Mouse (Mus musculus): ENCODE results near the gene Dkkl1. TPM values are rescaled to one million over a fixed set of nuclear protein-coding genes. Genes with fewer than 3 reads are reported as not detected.

Gene Dkkl1
- polyA plus RNA-seq (2012; rRNA removed; ENCODE audit: low replicate concordance), result 0.11 and 1.4 TPM in 2 replicates

DNA sequence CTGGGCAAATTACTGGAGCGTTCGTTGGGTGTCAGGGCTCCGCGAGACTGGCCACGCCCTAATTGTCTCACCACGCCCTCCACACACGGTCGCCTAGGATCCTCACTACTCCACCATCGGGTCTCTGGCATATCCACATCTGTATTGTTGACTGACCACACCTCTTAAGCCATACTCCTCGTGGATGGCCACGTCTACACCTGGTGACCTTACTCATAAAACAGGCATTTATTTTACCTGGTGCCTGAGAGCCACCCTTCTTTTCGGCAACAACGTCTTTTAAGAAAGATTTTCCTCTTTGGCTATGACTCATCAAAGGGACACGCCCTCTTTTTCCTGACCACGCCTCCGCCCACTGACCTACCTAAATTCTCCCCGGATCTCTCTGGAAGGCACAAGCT, at the start of gene Dkkl1:
Dkkl1 (minus strand) TSS at position 297 of the 401 bp plus-strand sequence.

DNA sequence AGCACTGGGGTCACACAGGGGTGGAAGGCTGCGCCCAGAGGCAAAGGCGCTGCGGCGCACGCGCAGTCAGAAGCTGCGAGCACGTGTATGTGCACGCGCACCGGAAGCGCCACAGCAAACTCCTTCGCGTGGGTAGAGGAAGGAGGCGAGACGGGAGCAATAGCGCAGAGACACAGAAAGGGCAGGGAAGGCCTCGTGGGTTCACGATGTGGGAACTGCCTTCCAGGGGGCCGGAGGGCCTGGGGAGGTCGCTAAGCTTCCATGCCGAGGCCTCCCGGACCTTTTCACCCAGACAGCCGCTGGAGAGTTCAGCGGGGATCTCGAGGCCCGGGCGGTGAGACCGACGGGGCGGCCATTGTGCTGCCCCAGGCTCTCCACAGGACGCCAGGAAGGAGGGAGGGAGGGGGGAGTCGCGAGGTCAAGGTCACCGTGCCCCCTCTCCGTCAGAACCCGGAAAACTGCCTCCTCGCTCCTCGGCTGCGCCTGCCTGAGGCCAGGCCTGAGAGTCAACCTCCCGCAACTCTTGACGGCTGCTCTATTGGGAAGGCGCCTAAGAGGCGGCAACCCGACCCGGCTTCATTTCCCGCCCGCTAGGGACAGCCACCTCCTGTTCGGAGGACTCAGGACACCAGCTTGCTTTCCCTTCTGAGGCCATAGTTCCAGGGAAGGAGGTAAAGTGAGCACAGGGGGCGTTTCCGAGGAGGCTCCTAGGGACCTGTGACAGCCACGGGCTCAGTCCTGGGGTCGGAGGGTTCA, 28.9 kb upstream of the Dkkl1 start, which contains the start of gene Slc6a16:
Slc6a16 (plus strand) TSS at position 453 of the 756 bp plus-strand sequence.

DNA sequence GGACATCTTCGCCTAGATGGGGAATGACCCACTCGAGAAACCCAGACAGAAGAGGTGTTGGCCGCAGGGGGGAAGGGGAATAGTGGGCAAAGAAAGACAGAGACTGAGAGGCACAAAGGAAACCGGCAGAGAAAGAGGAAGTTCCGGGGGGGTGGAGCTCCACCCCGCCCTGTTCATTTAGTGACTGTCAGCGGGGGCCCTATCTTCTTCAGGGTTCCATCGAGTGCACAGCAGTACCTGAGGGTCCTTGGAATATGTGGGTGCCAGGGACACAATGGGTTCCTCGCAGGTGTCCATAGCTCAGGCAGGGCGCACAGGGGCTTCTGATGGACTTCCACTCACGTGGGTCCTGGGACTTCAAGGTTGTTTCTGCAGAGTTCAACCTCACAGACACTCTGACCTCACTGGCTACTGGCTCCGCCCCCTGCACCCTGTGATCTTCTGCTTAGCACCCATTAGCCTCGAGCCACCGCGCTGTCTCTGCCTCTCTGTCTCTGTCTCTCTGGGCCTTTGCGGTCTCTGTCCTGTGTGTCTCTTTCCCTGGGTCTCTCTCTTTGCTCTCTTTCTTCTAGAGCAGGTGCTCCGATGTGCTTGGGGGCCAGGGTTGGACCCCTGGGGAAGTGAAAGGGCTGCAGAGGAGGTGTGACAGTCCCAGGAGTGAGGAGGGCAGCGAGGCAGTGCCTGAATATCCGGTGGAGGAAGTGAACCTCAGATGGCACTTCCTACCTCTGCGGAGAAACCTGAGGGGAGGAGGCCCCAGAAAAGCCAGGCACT, 27.0 kb upstream of the Dkkl1 start, which contains the start of gene Cd37:
Cd37 (minus strand) TSS at position 393 of the 774 bp plus-strand sequence.

DNA sequence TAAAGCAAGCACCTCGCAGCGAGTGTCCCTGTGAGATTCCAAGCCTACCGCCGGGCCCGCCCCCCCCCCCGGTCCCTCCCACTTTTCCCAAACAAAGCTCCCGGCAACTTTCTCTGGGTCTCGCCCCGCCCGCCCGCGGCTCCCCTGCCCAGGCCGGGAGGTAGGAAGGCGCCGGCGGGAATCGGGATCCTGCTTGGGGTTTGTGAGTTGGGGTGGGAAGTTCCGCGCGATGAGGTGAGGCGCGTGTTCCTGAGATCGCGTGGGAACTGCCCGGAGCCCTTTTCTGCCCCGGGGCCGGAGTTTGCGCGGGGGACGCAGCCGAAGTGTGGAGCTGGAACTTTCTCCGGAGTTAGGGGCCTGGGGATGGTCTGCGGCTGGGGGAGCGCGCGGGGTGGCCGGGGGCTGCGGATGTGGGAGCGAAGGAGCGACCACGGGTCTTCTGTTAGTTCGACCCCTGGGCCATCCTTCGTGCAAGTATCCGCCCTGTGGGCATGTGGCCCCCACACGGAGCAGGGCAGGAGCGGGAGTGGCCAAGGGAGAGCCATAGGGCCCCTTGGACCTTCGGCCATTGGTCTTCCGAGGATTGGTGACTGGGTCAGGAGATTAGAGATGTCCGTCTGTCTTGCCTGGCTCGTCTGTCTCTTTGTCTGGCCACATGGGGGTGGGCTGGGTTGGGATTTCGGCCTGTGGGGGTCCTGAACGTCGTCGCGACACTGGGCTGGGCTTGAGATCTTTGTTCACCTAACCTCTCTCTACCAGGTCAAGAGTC, 3.9 kb upstream of the Dkkl1 start, which contains the start of gene Tead2:
Tead2 (plus strand) TSS at position 81 of the 769 bp plus-strand sequence.

DNA sequence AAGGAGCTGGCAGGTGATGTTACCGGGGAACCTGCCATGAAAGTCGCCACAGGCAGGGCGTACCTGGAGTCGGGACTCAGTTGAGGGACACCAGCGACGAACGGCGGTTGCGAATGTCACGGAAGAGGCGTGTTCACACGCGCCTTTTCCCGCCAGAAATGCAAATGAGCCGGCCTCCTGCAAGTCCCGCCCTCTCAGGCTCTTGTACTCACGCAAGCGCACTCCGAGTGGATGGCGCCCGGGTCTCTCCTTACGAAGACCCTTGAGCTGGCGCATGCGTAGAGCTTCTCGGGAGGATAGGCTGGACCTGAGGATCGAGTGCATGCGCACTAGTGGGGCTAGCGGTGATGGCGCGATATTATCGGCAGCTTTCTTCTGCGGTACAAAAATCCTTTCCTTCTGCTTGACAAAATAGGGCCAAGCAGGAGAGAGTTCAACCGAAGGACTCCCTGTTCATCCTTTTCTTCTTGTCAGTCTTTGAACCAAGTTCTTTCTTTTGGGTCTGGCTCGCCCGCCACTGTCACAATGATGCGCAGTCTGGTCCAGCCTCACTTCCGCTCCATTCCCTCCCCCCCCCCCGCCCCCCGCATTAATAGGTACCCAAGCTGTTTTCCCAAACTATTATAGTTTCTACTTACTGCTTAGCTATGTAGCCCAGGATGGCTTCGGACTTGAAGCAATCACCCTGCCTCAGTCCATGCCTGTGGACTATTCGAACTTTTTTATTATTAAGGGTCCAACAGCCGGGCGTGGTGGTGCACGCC, 7.4 kb downstream of the Dkkl1 start, which contains the start of gene Ccdc155:
Ccdc155 (minus strand) TSS at position 513 of the 764 bp plus-strand sequence.

DNA sequence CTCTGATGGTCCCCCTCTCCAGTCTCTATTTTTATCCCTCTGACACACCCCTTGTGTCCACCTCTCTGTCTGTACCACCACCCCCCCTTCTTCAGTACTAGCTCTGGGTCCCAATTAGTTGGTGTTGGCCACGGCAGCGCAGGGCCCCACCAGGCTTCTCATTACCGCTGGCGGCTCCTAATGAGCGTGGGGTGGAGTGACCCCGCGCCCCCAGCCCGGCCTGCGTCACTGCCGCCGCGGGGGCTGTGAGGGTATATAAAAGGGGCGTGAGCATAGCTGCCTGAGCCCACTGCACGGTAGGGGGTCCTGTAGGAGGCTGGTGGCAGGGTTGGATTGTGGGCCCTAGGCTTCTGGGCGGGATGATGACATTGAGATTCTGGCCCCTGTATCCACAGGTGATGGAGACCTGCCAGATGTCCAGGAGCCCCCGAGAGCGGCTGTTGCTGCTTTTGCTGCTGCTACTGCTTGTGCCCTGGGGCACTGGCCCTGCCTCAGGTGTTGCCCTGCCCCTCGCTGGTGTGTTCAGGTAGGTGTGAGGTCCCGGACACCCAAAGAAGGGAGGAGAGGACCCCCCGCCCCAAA, 31.0 kb downstream of the Dkkl1 start, which contains the start of gene Pth2:
Pth2 (plus strand) TSS at position 100 of the 582 bp plus-strand sequence.

DNA sequence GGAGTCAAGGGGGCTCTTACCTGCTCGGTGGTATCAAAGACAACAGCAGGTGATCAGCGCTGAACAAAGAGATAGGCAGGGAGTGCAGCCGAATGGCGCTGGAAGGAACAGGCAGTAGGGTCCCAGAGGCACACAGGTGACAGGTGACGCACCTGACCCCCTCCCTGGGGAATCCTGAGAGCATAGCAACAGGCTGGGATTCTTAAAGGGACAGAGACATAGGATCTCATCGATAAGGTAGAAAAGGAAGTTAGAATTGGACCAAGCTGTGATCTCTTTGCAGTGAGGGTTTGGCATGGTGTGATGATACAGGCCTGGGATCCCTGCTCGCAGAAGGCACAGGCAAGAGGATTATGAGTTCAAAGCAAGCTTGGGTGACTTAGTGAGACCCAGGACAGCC, 32.5 kb downstream of the Dkkl1 start, which contains the start of gene Gfy:
Gfy (minus strand) TSS at position 101 of the 400 bp plus-strand sequence.

DNA sequence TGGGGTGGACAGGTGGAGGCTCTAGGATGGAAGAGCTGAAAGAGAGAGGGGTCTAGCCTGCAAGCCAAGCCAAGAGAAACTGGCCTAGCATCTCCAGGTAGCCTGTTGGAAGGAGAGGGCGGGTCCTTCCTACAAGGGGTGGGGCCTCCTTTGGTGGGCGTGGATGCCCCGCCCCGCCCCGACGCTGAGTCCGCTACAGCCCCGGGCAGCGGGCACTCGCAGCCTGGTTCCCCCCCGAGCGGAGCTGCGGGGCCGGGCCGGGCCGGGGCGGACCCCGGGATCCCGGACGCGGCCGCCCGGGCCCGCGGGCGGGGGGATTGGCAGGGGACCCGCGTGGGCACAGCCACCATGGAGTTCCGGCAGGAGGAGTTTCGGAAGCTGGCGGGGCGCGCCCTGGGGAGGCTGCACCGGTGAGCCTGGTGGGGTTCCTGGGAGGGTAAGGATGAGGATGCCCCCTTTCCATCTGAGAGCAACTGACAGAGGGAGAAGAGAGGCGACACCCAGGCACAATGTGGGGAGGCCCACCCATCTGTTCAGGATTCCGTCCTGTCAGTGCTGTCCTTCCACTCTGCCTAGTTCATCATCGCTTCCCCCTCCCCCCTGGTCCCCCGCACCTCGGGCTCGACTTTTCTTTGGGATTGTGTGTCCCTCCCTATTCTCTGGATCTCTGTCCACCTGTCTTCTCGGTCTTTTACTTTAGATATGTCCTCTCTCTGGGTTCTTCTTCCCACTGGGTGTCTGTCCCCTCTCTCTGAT, 48.0 kb downstream of the Dkkl1 start, which contains the start of gene Slc17a7:
Slc17a7 (plus strand) TSS at position 215 of the 756 bp plus-strand sequence.

Other genes starting within 250 kb of the Dkkl1 start
- 6.7 and 11.1 TPM in 2 replicates for gene Cpt1c, start 237.3 kb downstream of the Dkkl1 start, polyA plus RNA-seq (2012; rRNA removed; ENCODE audit: low replicate concordance)
- 45.6 and 61.7 TPM in 2 replicates for gene Prmt1, start 225.6 kb downstream of the Dkkl1 start, polyA plus RNA-seq (2012; rRNA removed; ENCODE audit: low replicate concordance)
- gene Irf3, start 214.5 kb downstream of the Dkkl1 start, polyA plus RNA-seq (2012; rRNA removed; ENCODE audit: low replicate concordance), result 70.7 and 84.2 TPM in 2 replicates
- 26.3 and 28.8 TPM in 2 replicates for gene Bcl2l12, start 213.4 kb downstream of the Dkkl1 start, polyA plus RNA-seq (2012; rRNA removed; ENCODE audit: low replicate concordance)
- gene Scaf1, start 195.8 kb downstream of the Dkkl1 start, polyA plus RNA-seq (2012; rRNA removed; ENCODE audit: low replicate concordance), result 59.7 and 64.8 TPM in 2 replicates
- 76.8 and 77.3 TPM in 2 replicates for gene Rras, start 194.2 kb downstream of the Dkkl1 start, polyA plus RNA-seq (2012; rRNA removed; ENCODE audit: low replicate concordance)
- gene Prr12, start 159.3 kb downstream of the Dkkl1 start, polyA plus RNA-seq (2012; rRNA removed; ENCODE audit: low replicate concordance), result 8.5 and 9.7 TPM in 2 replicates
- 47.3 and 54.0 TPM in 2 replicates for gene Nosip, start 149.7 kb downstream of the Dkkl1 start, polyA plus RNA-seq (2012; rRNA removed; ENCODE audit: low replicate concordance)
- gene Prrg2, start 149.5 kb downstream of the Dkkl1 start, polyA plus RNA-seq (2012; rRNA removed; ENCODE audit: low replicate concordance), result 145 and 313 TPM in 2 replicates
- 42.1 and 62.3 TPM in 2 replicates for gene Rcn3, start 119.9 kb downstream of the Dkkl1 start, polyA plus RNA-seq (2012; rRNA removed; ENCODE audit: low replicate concordance)
- gene Fcgrt, start 108.3 kb downstream of the Dkkl1 start, polyA plus RNA-seq (2012; rRNA removed; ENCODE audit: low replicate concordance), result 84.8 and 148 TPM in 2 replicates
- 86.3 and 120 TPM in 2 replicates for gene Rps11, start 87.7 kb downstream of the Dkkl1 start, polyA plus RNA-seq (2012; rRNA removed; ENCODE audit: low replicate concordance)
- 462 and 1,279 TPM in 2 replicates for gene Rpl13a, start 83.4 kb downstream of the Dkkl1 start, polyA plus RNA-seq (2012; rRNA removed; ENCODE audit: low replicate concordance)
- 2.6 TPM in 1 of 2 replicates, not detected in the other for gene Gm45713, start 75.9 kb downstream of the Dkkl1 start, polyA plus RNA-seq (2012; rRNA removed; ENCODE audit: low replicate concordance)
- 41.6 and 41.8 TPM in 2 replicates for gene Flt3l, start 75.7 kb downstream of the Dkkl1 start, polyA plus RNA-seq (2012; rRNA removed; ENCODE audit: low replicate concordance)
- gene Pih1d1, start 57.8 kb downstream of the Dkkl1 start, polyA plus RNA-seq (2012; rRNA removed; ENCODE audit: low replicate concordance), result 33.6 and 51.7 TPM in 2 replicates
- 214 and 420 TPM in 2 replicates for gene Aldh16a1, start 57.6 kb downstream of the Dkkl1 start, polyA plus RNA-seq (2012; rRNA removed; ENCODE audit: low replicate concordance)
- gene Slc17a7, start 48.2 kb downstream of the Dkkl1 start, polyA plus RNA-seq (2012; rRNA removed; ENCODE audit: low replicate concordance), result 0.07 and 0.09 TPM in 2 replicates
- not detected in 2 replicates for gene Gfy, start 32.6 kb downstream of the Dkkl1 start, polyA plus RNA-seq (2012; rRNA removed; ENCODE audit: low replicate concordance)
- gene Pth2, start 31.2 kb downstream of the Dkkl1 start, polyA plus RNA-seq (2012; rRNA removed; ENCODE audit: low replicate concordance), result not detected in 2 replicates
- gene Ccdc155, start 7.3 kb downstream of the Dkkl1 start, polyA plus RNA-seq (2012; rRNA removed; ENCODE audit: low replicate concordance), result 0.04 TPM in 1 of 2 replicates, not detected in the other
- gene Tead2, start 3.6 kb upstream of the Dkkl1 start, polyA plus RNA-seq (2012; rRNA removed; ENCODE audit: low replicate concordance), result 7.2 and 14.7 TPM in 2 replicates
- gene Cd37, start 27.0 kb upstream of the Dkkl1 start, polyA plus RNA-seq (2012; rRNA removed; ENCODE audit: low replicate concordance), result 12.2 and 41.2 TPM in 2 replicates
- not detected in 2 replicates for gene Slc6a16, start 28.9 kb upstream of the Dkkl1 start, polyA plus RNA-seq (2012; rRNA removed; ENCODE audit: low replicate concordance)
- gene Slc6a21, start 65.4 kb upstream of the Dkkl1 start, polyA plus RNA-seq (2012; rRNA removed; ENCODE audit: low replicate concordance), result 0.13 TPM in 1 of 2 replicates, not detected in the other
- gene Trpm4, start 121.6 kb upstream of the Dkkl1 start, polyA plus RNA-seq (2012; rRNA removed; ENCODE audit: low replicate concordance), result 125 and 254 TPM in 2 replicates
- 0.09 and 0.55 TPM in 2 replicates for gene Hrc, start 123.1 kb upstream of the Dkkl1 start, polyA plus RNA-seq (2012; rRNA removed; ENCODE audit: low replicate concordance)
- 34.3 and 84.9 TPM in 2 replicates for gene Ppfia3, start 154.9 kb upstream of the Dkkl1 start, polyA plus RNA-seq (2012; rRNA removed; ENCODE audit: low replicate concordance)
- gene Lin7b, start 158.4 kb upstream of the Dkkl1 start, polyA plus RNA-seq (2012; rRNA removed; ENCODE audit: low replicate concordance), result 2.5 and 6.3 TPM in 2 replicates
- 112 and 146 TPM in 2 replicates for gene Snrnp70, start 183.6 kb upstream of the Dkkl1 start, polyA plus RNA-seq (2012; rRNA removed; ENCODE audit: low replicate concordance)
- 0.05 TPM in 2 replicates for gene Kcna7, start 193.5 kb upstream of the Dkkl1 start, polyA plus RNA-seq (2012; rRNA removed; ENCODE audit: low replicate concordance)
- 0.05 and 0.39 TPM in 2 replicates for gene Ntf5, start 201.5 kb upstream of the Dkkl1 start, polyA plus RNA-seq (2012; rRNA removed; ENCODE audit: low replicate concordance)
- gene Lhb, start 208.7 kb upstream of the Dkkl1 start, polyA plus RNA-seq (2012; rRNA removed; ENCODE audit: low replicate concordance), result 0.26 TPM in 1 of 2 replicates, not detected in the other
- gene Gys1, start 222.7 kb upstream of the Dkkl1 start, polyA plus RNA-seq (2012; rRNA removed; ENCODE audit: low replicate concordance), result 12.8 and 17.7 TPM in 2 replicates
- 41.3 and 64.9 TPM in 2 replicates for gene Ruvbl2, start 225.9 kb upstream of the Dkkl1 start, polyA plus RNA-seq (2012; rRNA removed; ENCODE audit: low replicate concordance)
- gene Ftl1, start 247.7 kb upstream of the Dkkl1 start, polyA plus RNA-seq (2012; rRNA removed; ENCODE audit: low replicate concordance), result 4,626 and 7,473 TPM in 2 replicates